Mouse (Mus musculus): Measurements from ENCODE around the gene Prima1. TPM values are rescaled to one million over a fixed set of nuclear protein-coding genes. Genes with fewer than 3 reads are reported as not detected.

Gene Prima1
- 0.44 and 0.51 TPM in 2 replicates for polyA plus RNA-seq (2015; fragmentation: Nextera tagmentation; extraction: Ambion mirVana)

GRCm38 (mm10) chr12:103242083-103242581, at the start of gene Prima1:
Gene Prima1, minus strand, starts transcription at chr12:103242150.
- Histone ChIP-seq H3K4me2 (replicated peaks; ENCODE audit: low read depth) (peak within 1 kb of the TSS; percentile 88), H3K27ac (ENCODE audit: low read depth, low read length) (peak within 1 kb of the TSS; percentile 68), H3K4me3 (ENCODE audit: low read depth, low read length) (peak within 1 kb of the TSS; percentile 61), H3K9me3 (ENCODE audit: control insufficient read depth) (no peaks in the 10 kb centered on the region), H3K27me3 (replicated peaks; ENCODE audit: control insufficient read depth, insufficient read depth, low read length) (peaks cover 44% of the 10 kb centered on the region; the same call in 1 of the 2 replicates), H3K9ac (ENCODE audit: low read depth, low read length) (peak within 1 kb of the TSS; percentile 65), H3K4me1 (replicated peaks; ENCODE audit: control insufficient read depth, insufficient read depth, low read length) (no peaks in the 10 kb centered on the region), H3K36me3 (ENCODE audit: control insufficient read depth, insufficient read depth) (no peaks in the 10 kb centered on the region)
- no peak; the same call in 1 of the 2 replicates for TF ChIP-seq CTCF (IDR thresholded peaks at IDR 0.05; ENCODE audit: low read depth)
- peak; percentile 50 for ATAC-seq
- WGBS = under 1% methylated on average over 48 of the region's 54 CpGs

- no peak for ATAC-seq
- no peak overlapping the region for H3K27ac ChIP-seq (ENCODE audit: low read depth, low read length)
- WGBS = 73% methylated on average over 4 of the region's 4 CpGs
- no peaks in the 10 kb centered on the region for H3K9me3 ChIP-seq (ENCODE audit: control insufficient read depth)
- no peaks in the 10 kb centered on the region for H3K4me1 ChIP-seq (replicated peaks; ENCODE audit: control insufficient read depth, insufficient read depth, low read length)
- H3K4me3 ChIP-seq (ENCODE audit: low read depth, low read length) = no peak overlapping the region
- H3K4me2 ChIP-seq (replicated peaks; ENCODE audit: low read depth) = no peak overlapping the region
- H3K9ac ChIP-seq (ENCODE audit: low read depth, low read length) = no peak overlapping the region
- H3K27me3 ChIP-seq (replicated peaks; ENCODE audit: control insufficient read depth, insufficient read depth, low read length) = no peaks in the 10 kb centered on the region
- no peak for TF ChIP-seq CTCF (IDR thresholded peaks at IDR 0.05; ENCODE audit: low read depth)
- no peaks in the 10 kb centered on the region for H3K36me3 ChIP-seq (ENCODE audit: control insufficient read depth, insufficient read depth)
Measured at GRCm38 (mm10) chr12:103287276-103287675, 45.3 kb upstream of the Prima1 start.

GRCm38 (mm10) chr12:103283411-103283810, 41.5 kb upstream of the Prima1 start:
- no peaks in the 10 kb centered on the region for H3K36me3 ChIP-seq (ENCODE audit: control insufficient read depth, insufficient read depth)
- H3K4me3 ChIP-seq (ENCODE audit: low read depth, low read length) = no peak overlapping the region
- no peak for ATAC-seq
- no peaks in the 10 kb centered on the region for H3K9me3 ChIP-seq (ENCODE audit: control insufficient read depth)
- no peak overlapping the region for H3K27ac ChIP-seq (ENCODE audit: low read depth, low read length)
- H3K4me1 ChIP-seq (replicated peaks; ENCODE audit: control insufficient read depth, insufficient read depth, low read length) = no peaks in the 10 kb centered on the region
- H3K9ac ChIP-seq (ENCODE audit: low read depth, low read length) = no peak overlapping the region
- H3K27me3 ChIP-seq (replicated peaks; ENCODE audit: control insufficient read depth, insufficient read depth, low read length) = no peaks in the 10 kb centered on the region
- 89% methylated on average over 3 of the region's 3 CpGs for WGBS
- H3K4me2 ChIP-seq (replicated peaks; ENCODE audit: low read depth) = no peak overlapping the region
- TF ChIP-seq CTCF (IDR thresholded peaks at IDR 0.05; ENCODE audit: low read depth) = no peak

- TF ChIP-seq CTCF (IDR thresholded peaks at IDR 0.05; ENCODE audit: low read depth) = no peak
- 78% methylated on average over 6 of the region's 6 CpGs for WGBS
Measured at GRCm38 (mm10) chr12:103282936-103283335, 41.0 kb upstream of the Prima1 start.

GRCm38 (mm10) chr12:103281912-103282311, 40.0 kb upstream of the Prima1 start:
- H3K27me3 ChIP-seq (replicated peaks; ENCODE audit: control insufficient read depth, insufficient read depth, low read length) = no peaks in the 10 kb centered on the region
- no peaks in the 10 kb centered on the region for H3K4me1 ChIP-seq (replicated peaks; ENCODE audit: control insufficient read depth, insufficient read depth, low read length)
- peak; percentile 88 for ATAC-seq
- no peak overlapping the region for H3K4me3 ChIP-seq (ENCODE audit: low read depth, low read length)
- H3K9me3 ChIP-seq (ENCODE audit: control insufficient read depth) = no peaks in the 10 kb centered on the region
- H3K36me3 ChIP-seq (ENCODE audit: control insufficient read depth, insufficient read depth) = no peaks in the 10 kb centered on the region
- WGBS = 27% methylated on average over 4 of the region's 4 CpGs
- no peak for TF ChIP-seq CTCF (IDR thresholded peaks at IDR 0.05; ENCODE audit: low read depth)
- H3K27ac ChIP-seq (ENCODE audit: low read depth, low read length) = no peak overlapping the region
- no peak overlapping the region for H3K4me2 ChIP-seq (replicated peaks; ENCODE audit: low read depth)
- no peak overlapping the region for H3K9ac ChIP-seq (ENCODE audit: low read depth, low read length)

More at GRCm38 (mm10) chr12:103282936-103283335, 41.0 kb upstream of the Prima1 start:
- no peak for ATAC-seq
- H3K36me3 ChIP-seq (ENCODE audit: control insufficient read depth, insufficient read depth) = no peaks in the 10 kb centered on the region
- no peak overlapping the region for H3K27ac ChIP-seq (ENCODE audit: low read depth, low read length)
- no peak overlapping the region for H3K9ac ChIP-seq (ENCODE audit: low read depth, low read length)
- no peak overlapping the region for H3K4me3 ChIP-seq (ENCODE audit: low read depth, low read length)
- no peaks in the 10 kb centered on the region for H3K9me3 ChIP-seq (ENCODE audit: control insufficient read depth)
- no peak overlapping the region for H3K4me2 ChIP-seq (replicated peaks; ENCODE audit: low read depth)
- no peaks in the 10 kb centered on the region for H3K27me3 ChIP-seq (replicated peaks; ENCODE audit: control insufficient read depth, insufficient read depth, low read length)
- no peaks in the 10 kb centered on the region for H3K4me1 ChIP-seq (replicated peaks; ENCODE audit: control insufficient read depth, insufficient read depth, low read length)

GRCm38 (mm10) chr12:103281491-103281890, 39.5 kb upstream of the Prima1 start:
- no peaks in the 10 kb centered on the region for H3K36me3 ChIP-seq (ENCODE audit: control insufficient read depth, insufficient read depth)
- no peak for TF ChIP-seq CTCF (IDR thresholded peaks at IDR 0.05; ENCODE audit: low read depth)
- H3K4me2 ChIP-seq (replicated peaks; ENCODE audit: low read depth) = no peak overlapping the region
- no peak overlapping the region for H3K4me3 ChIP-seq (ENCODE audit: low read depth, low read length)
- H3K27ac ChIP-seq (ENCODE audit: low read depth, low read length) = no peak overlapping the region
- ATAC-seq = no peak
- no peaks in the 10 kb centered on the region for H3K9me3 ChIP-seq (ENCODE audit: control insufficient read depth)
- no peak overlapping the region for H3K9ac ChIP-seq (ENCODE audit: low read depth, low read length)
- no peaks in the 10 kb centered on the region for H3K4me1 ChIP-seq (replicated peaks; ENCODE audit: control insufficient read depth, insufficient read depth, low read length)
- no peaks in the 10 kb centered on the region for H3K27me3 ChIP-seq (replicated peaks; ENCODE audit: control insufficient read depth, insufficient read depth, low read length)
- 44% methylated on average over 2 of the region's 2 CpGs for WGBS
